Mouse (Mus musculus): ENCODE measurements around the gene Rab5c. TPM values are rescaled to one million over a fixed set of nuclear protein-coding genes. Genes with fewer than 3 reads are reported as not detected.
A peak's percentile ranks its signal among the peaks of the same experiment; 100 is the strongest.

Gene Rab5c
- polyA plus RNA-seq, 1 experiment from 2014 or later: 23.4 TPM

DNA sequence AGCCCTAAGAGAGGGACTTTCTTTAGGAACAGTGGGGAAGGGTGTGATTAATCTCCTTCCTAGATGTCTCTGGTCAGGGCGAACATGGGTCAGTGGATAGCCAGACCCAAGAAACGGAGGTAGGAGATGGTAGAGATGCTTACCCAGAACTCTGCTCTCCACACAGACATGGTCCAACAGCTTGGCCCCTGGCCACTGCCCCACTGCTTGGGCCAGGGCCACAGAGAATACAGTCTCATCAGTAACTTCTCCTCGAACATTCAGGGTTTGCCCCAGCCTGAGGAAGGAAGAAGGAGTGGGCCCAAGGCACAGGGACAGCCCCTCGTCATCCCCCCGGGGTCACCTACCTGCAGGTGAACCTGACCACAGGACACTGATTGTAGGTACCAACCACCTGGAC, 29.9 kb upstream of the Rab5c start:
- WGBS: 81% methylated on average over 5 of the region's 5 CpGs
- Histone ChIP-seq H3K4me1 (peaks cover 9% of the 10 kb centered on the region; the same call in 1 of the 2 replicates), H3K4me3 (no peak overlapping the region), H3K9me3 (no peaks in the 10 kb centered on the region), H3K4me2 (replicated peaks) (no peak overlapping the region), H3K27me3 (peaks cover 2% of the 10 kb centered on the region; the same call in 1 of the 2 replicates), H3K27ac (replicated peaks) (no peak overlapping the region), H3K9ac (replicated peaks) (no peak overlapping the region), H3K36me3 (no peaks in the 10 kb centered on the region)
- no peak for ATAC-seq (ENCODE audit: low FRiP score, low read depth)

- H3K27me3 ChIP-seq: peaks cover 9% of the 10 kb centered on the region
- H3K36me3 ChIP-seq: no peaks in the 10 kb centered on the region
- no peak overlapping the region for H3K4me3 ChIP-seq
- H3K9me3 ChIP-seq: no peaks in the 10 kb centered on the region
- H3K27ac ChIP-seq (replicated peaks): no peak overlapping the region
- 86% methylated on average over 9 of the region's 9 CpGs for WGBS
- H3K4me1 ChIP-seq: peaks cover 13% of the 10 kb centered on the region; the same call in 1 of the 2 replicates
- no peak overlapping the region for H3K4me2 ChIP-seq (replicated peaks)
- no peak for ATAC-seq (ENCODE audit: low FRiP score, low read depth)
- H3K9ac ChIP-seq (replicated peaks): no peak overlapping the region
Observed at GRCm38 (mm10) chr11:100766726-100767125, 28.7 kb upstream of the Rab5c start.

DNA sequence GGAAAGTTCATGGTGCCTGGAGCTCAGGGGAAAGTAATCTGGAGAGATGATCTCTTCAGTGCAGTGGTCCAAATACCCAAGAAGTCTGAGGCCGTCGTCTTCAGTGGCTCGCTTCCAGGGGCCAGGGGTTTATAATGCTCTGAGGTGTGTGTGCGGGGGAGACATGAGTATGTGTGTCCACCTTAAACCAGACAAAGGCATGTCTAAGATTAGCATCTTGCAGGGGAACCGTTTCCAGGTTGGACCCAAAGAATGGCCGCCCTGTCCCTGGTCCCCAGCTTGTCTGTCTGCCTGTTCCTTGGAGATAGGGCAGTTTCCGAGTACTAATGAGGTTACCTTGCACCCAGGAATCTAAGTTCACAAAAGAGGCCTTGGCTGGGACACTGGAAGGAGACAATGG, 24.8 kb upstream of the Rab5c start, which contains the start of gene Hcrt:
Gene Hcrt (minus strand): TSS at position 101 of the 400 bp plus-strand sequence.
- no peak for ATAC-seq (ENCODE audit: low FRiP score, low read depth)
- Histone ChIP-seq H3K27me3 (peaks cover 41% of the 10 kb centered on the region), H3K4me2 (replicated peaks) (peak within 1 kb of the TSS; percentile 78), H3K4me3 (peak within 1 kb of the TSS; percentile 44), H3K9me3 (no peaks in the 10 kb centered on the region), H3K9ac (replicated peaks) (peak within 1 kb of the TSS; percentile 53), H3K27ac (replicated peaks) (no peak within 1 kb of the TSS), H3K36me3 (no peaks in the 10 kb centered on the region), H3K4me1 (peaks cover 28% of the 10 kb centered on the region)
- 88% methylated on average over 7 of the region's 7 CpGs for WGBS

GRCm38 (mm10) chr11:100761547-100762045, 23.6 kb upstream of the Rab5c start:
- Histone ChIP-seq H3K4me1 (peaks cover 28% of the 10 kb centered on the region), H3K27ac (replicated peaks) (no peak overlapping the region), H3K4me2 (replicated peaks) (peak overlapping the region; percentile 78), H3K4me3 (peak overlapping the region; percentile 44), H3K36me3 (no peaks in the 10 kb centered on the region), H3K9me3 (no peaks in the 10 kb centered on the region), H3K9ac (replicated peaks) (peak overlapping the region; percentile 53), H3K27me3 (peaks cover 47% of the 10 kb centered on the region)
- ATAC-seq (ENCODE audit: low FRiP score, low read depth): peak; percentile 68
- WGBS: under 1% methylated on average over 27 of the region's 27 CpGs

GRCm38 (mm10) chr11:100759611-100760233, 21.7 kb upstream of the Rab5c start, which contains the start of gene Kcnh4:
Kcnh4 (minus strand) TSS chr11:100759942.
- H3K9me3 ChIP-seq: no peaks in the 10 kb centered on the region
- under 1% methylated on average over 39 of the region's 51 CpGs for WGBS
- H3K4me1 ChIP-seq: peaks cover 28% of the 10 kb centered on the region
- H3K36me3 ChIP-seq: no peaks in the 10 kb centered on the region
- peak within 1 kb of the TSS; percentile 61 for H3K9ac ChIP-seq (replicated peaks)
- H3K4me3 ChIP-seq: peak within 1 kb of the TSS; percentile 52
- ATAC-seq (ENCODE audit: low FRiP score, low read depth): peak; percentile 52; the same call in 1 of the 2 replicates
- H3K27me3 ChIP-seq: peaks cover 47% of the 10 kb centered on the region
- peak within 1 kb of the TSS; percentile 75 for H3K4me2 ChIP-seq (replicated peaks)
- H3K27ac ChIP-seq (replicated peaks): peak within 1 kb of the TSS; percentile 56

DNA sequence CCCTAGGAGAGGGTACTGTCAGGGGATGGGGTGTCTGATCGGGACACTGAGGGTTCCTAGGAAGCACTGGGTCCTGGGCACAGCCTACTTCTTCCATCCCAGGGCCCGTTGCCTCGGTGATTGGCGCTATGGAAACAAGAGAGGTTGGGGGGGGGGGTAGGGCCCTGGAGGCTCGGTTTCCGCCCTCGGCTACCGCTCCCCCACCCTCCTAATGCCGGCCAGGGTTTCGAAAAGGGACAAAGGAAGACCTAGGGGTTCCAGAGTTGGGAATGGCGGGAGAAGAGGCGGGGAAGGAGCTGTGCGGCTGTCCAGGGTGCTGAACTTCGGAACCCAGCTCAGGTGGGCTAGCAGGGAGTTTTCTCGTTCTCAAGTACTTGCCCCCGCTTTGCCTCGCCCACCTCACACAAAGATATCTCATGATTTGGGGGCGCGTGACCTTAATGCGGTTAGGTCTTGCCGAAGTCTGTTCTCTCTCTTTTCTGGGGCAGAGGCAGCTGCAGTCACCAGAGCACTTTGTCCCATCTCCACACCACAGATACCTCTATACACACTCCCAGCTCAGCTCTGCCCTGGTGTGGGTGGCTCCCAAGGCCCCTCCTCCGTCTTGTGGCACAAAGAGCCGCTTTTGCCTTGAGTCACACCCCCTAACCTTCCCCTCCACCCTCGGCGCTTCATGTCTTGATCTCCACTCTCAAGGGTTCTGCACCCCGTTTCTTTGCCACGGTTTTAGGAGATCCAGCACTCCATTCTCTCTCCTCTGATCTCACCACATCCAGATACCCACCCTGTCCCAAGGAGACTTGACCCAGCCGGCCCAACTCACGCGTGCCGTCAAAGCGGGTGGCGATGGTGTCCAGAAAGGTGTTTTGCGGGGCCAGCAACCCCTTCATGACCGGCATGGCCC, 20.9 kb upstream of the Rab5c start:
- no peaks in the 10 kb centered on the region for H3K36me3 ChIP-seq
- under 1% methylated on average over 35 of the region's 35 CpGs for WGBS
- peaks cover 47% of the 10 kb centered on the region for H3K27me3 ChIP-seq

DNA sequence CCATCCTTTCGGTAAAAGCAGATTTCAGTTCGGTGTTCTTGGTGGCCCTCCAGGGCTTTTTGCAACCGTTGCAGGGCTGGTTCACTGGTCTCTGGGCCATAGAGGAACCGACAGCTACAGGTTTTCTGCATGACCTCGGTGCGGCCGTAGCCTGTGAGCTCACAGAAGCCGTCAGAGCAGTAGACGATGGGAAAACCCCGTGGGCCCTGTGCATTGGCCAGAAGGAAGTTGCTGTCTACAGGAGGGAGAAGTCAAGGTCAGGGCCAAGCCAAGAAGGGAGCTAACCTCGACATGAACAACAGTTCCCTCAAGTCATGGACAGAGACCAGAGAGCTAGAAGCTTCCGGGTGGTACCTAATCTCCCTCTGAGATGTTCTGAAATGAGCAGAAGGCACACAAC, 19.6 kb upstream of the Rab5c start:
- Histone ChIP-seq H3K9ac (replicated peaks) (no peak overlapping the region), H3K27ac (replicated peaks) (no peak overlapping the region), H3K4me3 (no peak overlapping the region), H3K4me2 (replicated peaks) (no peak overlapping the region), H3K4me1 (peaks cover 28% of the 10 kb centered on the region), H3K9me3 (no peaks in the 10 kb centered on the region), H3K27me3 (peaks cover 44% of the 10 kb centered on the region), H3K36me3 (no peaks in the 10 kb centered on the region)
- WGBS: 90% methylated on average over 12 of the region's 12 CpGs
- ATAC-seq (ENCODE audit: low FRiP score, low read depth): no peak

More for the DNA sequence above, 20.9 kb upstream of the Rab5c start:
- Histone ChIP-seq H3K4me1 (peaks cover 28% of the 10 kb centered on the region), H3K4me2 (replicated peaks) (peak overlapping the region; percentile 75), H3K4me3 (peak overlapping the region; percentile 52), H3K9ac (replicated peaks) (peak overlapping the region; percentile 61), H3K27ac (replicated peaks) (peak overlapping the region; percentile 56), H3K9me3 (no peaks in the 10 kb centered on the region)
- ATAC-seq (ENCODE audit: low FRiP score, low read depth): no peak

DNA sequence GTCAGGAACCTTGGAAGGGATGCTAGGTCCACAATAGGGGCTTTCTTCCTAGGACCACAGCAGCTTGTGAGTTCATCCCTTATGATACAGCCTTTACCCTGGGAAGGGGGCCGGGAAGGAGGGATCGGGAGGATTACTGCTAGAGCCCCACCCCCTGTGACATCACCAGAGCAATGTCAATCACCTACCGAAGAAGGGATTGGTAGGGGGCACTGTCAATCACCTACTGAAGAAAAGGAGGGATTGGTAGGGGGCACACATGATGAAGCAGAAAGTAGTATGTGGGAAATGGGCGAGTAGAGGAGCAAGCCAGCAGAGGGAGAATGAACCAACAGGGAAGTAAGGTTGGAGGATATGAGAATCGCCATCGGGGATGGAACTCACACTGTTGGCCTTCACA, 18.5 kb upstream of the Rab5c start:
- ATAC-seq (ENCODE audit: low FRiP score, low read depth): no peak
- H3K4me1 ChIP-seq: peaks cover 22% of the 10 kb centered on the region
- WGBS: 68% methylated on average over 6 of the region's 6 CpGs
- no peak overlapping the region for H3K27ac ChIP-seq (replicated peaks)
- H3K27me3 ChIP-seq: peaks cover 43% of the 10 kb centered on the region
- peaks cover 5% of the 10 kb centered on the region; the same call in 1 of the 2 replicates for H3K36me3 ChIP-seq
- H3K4me3 ChIP-seq: no peak overlapping the region
- no peak overlapping the region for H3K4me2 ChIP-seq (replicated peaks)
- no peak overlapping the region for H3K9ac ChIP-seq (replicated peaks)
- no peaks in the 10 kb centered on the region for H3K9me3 ChIP-seq

DNA sequence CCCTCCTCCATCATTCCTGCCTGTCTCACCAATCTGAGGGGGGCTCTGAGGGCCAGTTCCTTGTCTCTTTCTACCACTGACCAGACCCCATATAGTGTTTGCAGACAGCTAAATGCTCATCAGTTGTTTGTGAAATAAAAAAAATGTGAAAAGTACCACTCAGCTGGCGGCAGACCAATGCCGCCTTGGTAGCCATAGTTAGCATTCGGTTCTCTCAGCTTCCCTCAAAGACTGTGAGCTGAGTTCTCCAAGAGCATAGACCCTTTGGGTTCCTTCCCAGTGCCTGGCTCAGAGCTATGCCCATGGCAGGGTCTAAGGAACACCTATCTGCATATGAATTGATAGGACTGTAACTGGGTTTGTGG, 16.7 kb upstream of the Rab5c start:
- no peak overlapping the region for H3K27ac ChIP-seq (replicated peaks)
- peaks cover 13% of the 10 kb centered on the region for H3K4me1 ChIP-seq
- peaks cover 8% of the 10 kb centered on the region for H3K36me3 ChIP-seq
- 93% methylated on average over 3 of the region's 3 CpGs for WGBS
- H3K4me3 ChIP-seq: no peak overlapping the region
- no peak overlapping the region for H3K4me2 ChIP-seq (replicated peaks)
- peaks cover 38% of the 10 kb centered on the region for H3K27me3 ChIP-seq
- H3K9me3 ChIP-seq: no peaks in the 10 kb centered on the region
- no peak overlapping the region for H3K9ac ChIP-seq (replicated peaks)
- no peak for ATAC-seq (ENCODE audit: low FRiP score, low read depth)

DNA sequence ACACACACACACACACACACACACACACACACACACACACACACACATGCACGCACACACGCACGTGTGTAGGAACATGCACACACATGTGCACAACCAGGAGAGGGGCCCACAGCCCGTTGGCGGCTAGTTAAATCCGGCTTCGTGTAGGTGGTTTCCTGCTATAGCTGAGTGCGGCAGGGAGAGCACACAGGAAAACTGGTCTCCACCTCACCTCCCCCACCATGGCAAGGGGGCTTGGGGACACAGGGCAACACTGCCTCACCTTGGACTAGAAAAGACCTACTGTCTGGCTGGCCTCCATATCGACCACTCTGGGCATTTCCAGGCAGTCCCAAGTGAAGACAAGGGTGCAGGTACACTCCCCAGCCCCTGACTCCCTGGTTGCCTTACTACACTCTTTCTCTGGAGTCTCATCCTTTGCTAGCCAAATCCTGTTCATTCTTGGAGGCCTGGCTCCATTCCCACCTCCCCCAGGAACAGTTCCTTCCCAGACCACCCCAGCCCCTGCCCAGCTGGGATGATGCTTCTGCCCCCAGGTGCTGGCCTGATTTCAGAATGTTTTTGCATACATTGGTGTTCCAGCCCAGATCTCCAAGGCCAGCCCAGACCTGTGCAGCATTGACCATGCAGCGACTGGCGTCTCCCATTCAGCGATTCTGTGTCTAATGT, 16.1 kb upstream of the Rab5c start:
- H3K27me3 ChIP-seq: peaks cover 38% of the 10 kb centered on the region
- no peak overlapping the region for H3K27ac ChIP-seq (replicated peaks)
- WGBS: 88% methylated on average over 12 of the region's 12 CpGs
- no peak overlapping the region for H3K4me2 ChIP-seq (replicated peaks)
- peaks cover 8% of the 10 kb centered on the region for H3K4me1 ChIP-seq
- no peak for ATAC-seq (ENCODE audit: low FRiP score, low read depth)
- no peaks in the 10 kb centered on the region for H3K9me3 ChIP-seq
- H3K36me3 ChIP-seq: peaks cover 8% of the 10 kb centered on the region
- no peak overlapping the region for H3K4me3 ChIP-seq
- no peak overlapping the region for H3K9ac ChIP-seq (replicated peaks)

DNA sequence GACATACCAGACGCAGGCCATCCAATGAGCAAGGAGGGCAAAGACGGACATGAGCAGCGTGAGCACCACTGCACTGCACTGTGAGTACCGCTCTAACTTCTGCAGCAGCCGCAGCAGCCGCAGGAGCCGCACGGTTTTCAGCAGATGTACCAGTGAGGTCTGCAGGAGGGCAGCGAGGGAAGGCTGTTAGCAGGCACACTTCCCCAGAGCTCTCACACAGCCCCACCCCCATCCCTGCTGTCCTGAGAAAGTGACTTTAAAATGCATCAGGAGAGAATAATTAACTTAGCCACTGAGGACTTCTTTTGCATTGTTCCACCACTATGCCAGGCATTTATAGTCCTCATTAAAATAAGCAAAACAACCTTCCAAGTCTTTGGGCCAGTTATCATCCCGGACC, 14.3 kb upstream of the Rab5c start:
- Histone ChIP-seq H3K4me3 (no peak overlapping the region), H3K9me3 (no peaks in the 10 kb centered on the region), H3K27me3 (peaks cover 32% of the 10 kb centered on the region), H3K36me3 (peaks cover 8% of the 10 kb centered on the region), H3K9ac (replicated peaks) (no peak overlapping the region), H3K4me1 (no peaks in the 10 kb centered on the region), H3K4me2 (replicated peaks) (no peak overlapping the region), H3K27ac (replicated peaks) (no peak overlapping the region)
- no peak for ATAC-seq (ENCODE audit: low FRiP score, low read depth)
- WGBS: 51% methylated on average over 10 of the region's 10 CpGs
